Mouse (Mus musculus) G1E (cell line): Measurements from ENCODE around the gene Atf1. TPM values are rescaled to one million over a fixed set of nuclear protein-coding genes. Genes with fewer than 3 reads are reported as not detected.
"Not testable (repeated sequence)": the region's sequence is repeated elsewhere in the genome, so short reads cannot be mapped to it uniquely, and the experiment has no call there.

Experiments
- ATAC-seq: 2 replicates; pipeline ENCODE4 v1.8.0; 2016; ENCODE audit warnings: mild to moderate bottlenecking; ENCODE audit not compliant: insufficient number of reproducible peaks, poor library complexity, low FRiP score, severe bottlenecking; ENCODE audit errors: extremely low read depth
- DNase-seq: peaks from one replicate; pipeline ENCODE4 v3.0.0; 2012; ENCODE audit warnings: low spot score
- H3K27me3 ChIP-seq: 2 replicates; pipeline ENCODE4 v1.6.1; 2012; ENCODE audit warnings: mild to moderate bottlenecking, low read length, inconsistent platforms; ENCODE audit not compliant: insufficient read depth
- H3K36me3 ChIP-seq: replicated peaks from 2 replicates; pipeline ENCODE3; 2012; ENCODE audit warnings: mild to moderate bottlenecking, inconsistent platforms
- H3K4me1 ChIP-seq: 2 replicates; pipeline ENCODE4 v1.6.1; 2012; ENCODE audit warnings: low read depth, low read length, inconsistent platforms, mixed read lengths; ENCODE audit not compliant: insufficient read depth
- H3K4me3 ChIP-seq: 2 replicates; pipeline ENCODE4 v1.5.1; 2012; ENCODE audit warnings: low read depth, mild to moderate bottlenecking, inconsistent platforms, low read length, moderate library complexity, mixed read lengths
- H3K9me3 ChIP-seq: replicated peaks from 2 replicates; pipeline ENCODE4 v1.6.1; 2012; ENCODE audit warnings: inconsistent platforms
- CTCF ChIP-seq: IDR thresholded peaks from 2 replicates; pipeline ENCODE4 v1.5.1; 2012; ENCODE audit warnings: low read depth, low read length, inconsistent platforms, mixed read lengths
- GATA1 ChIP-seq: IDR thresholded peaks from 2 replicates; pipeline ENCODE4 v1.6.1; 2012; ENCODE audit warnings: borderline replicate concordance, low read length, inconsistent platforms, mixed read lengths
- GATA2 ChIP-seq: IDR thresholded peaks from 2 replicates; pipeline ENCODE4 v1.6.1; 2012; ENCODE audit warnings: low read depth, low read length, inconsistent platforms, borderline replicate concordance
- POLR2AphosphoS5 ChIP-seq: IDR thresholded peaks from 2 replicates; pipeline ENCODE4 v1.6.1; 2012; ENCODE audit warnings: low read depth, low read length, inconsistent platforms; ENCODE audit not compliant: insufficient replicate concordance
- TAL1 ChIP-seq: conservative IDR thresholded peaks from 2 replicates; pipeline ENCODE4 v1.6.1; 2012; ENCODE audit warnings: low read depth, low read length, inconsistent platforms, mixed read lengths
- polyA plus RNA-seq: library from polyadenylated mRNA; stranded (reverse); fragments of >175 nt; gene quantifications from 2 replicates; pipeline ENCODE4 v1.2.3, GENCODE M21; 2012
- total RNA-seq, 2 experiments: library from RNA; stranded (forward) in 1 of 2; stranded (reverse) in 1 of 2; fragments of 200-1000 nt in 1 of 2; fragments of >200 nt in 1 of 2; fragmentation: Nextera tagmentation in 1 of 2; gene quantifications; 2 replicates each; pipeline ENCODE4 v1.2.3; 2014 to 2017

Atf1 gene
- total and polyA plus RNA-seq, 3 experiments: 60.0 to 72.0 (median 68.8) TPM

- DNase-seq (no peak), ATAC-seq (no peak)
- Histone ChIP-seq H3K9me3 (no peaks in the 10 kb centered on the region), H3K4me3 (no peak overlapping the region), H3K4me1 (peaks cover 29% of the 10 kb centered on the region), H3K36me3 (peaks cover 98% of the 10 kb centered on the region), H3K27me3 (no peaks in the 10 kb centered on the region)
- TF ChIP-seq GATA2: no peak
- no peak for TF ChIP-seq POLR2AphosphoS5
- TF ChIP-seq GATA1: no peak
- TF ChIP-seq TAL1: no peak
- no peak for TF ChIP-seq CTCF
Observed at GRCm38 (mm10) chr15:100251153-100251780, 23.6 kb downstream of the Atf1 start.

DNA sequence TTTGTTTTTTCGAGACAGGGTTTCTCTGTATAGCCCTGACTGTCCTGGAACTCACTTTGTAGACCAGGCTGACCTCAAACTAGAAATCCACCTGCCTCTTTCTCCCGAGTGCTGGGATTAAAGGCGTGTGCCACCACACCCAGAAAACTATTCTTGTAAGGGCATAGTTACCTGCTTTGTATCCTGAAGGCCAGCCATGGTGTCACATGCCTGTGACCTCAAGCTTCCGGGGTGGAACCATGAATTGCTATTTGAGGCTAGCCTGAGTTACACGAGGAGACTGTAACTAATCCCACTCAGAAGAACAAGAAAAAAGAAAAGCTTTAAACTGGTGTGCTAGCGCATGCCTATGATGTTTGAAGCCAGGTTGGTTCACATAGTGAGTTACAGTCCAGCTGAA lies 28.8 kb downstream of the Atf1 start:
- peaks cover 81% of the 10 kb centered on the region for H3K36me3 ChIP-seq
- H3K4me1 ChIP-seq: peaks cover 2% of the 10 kb centered on the region; the same call in 1 of the 2 replicates
- TF ChIP-seq POLR2AphosphoS5 (no peak), TAL1 (no peak), GATA1 (no peak), CTCF (no peak), GATA2 (no peak)
- no peaks in the 10 kb centered on the region for H3K27me3 ChIP-seq
- H3K4me3 ChIP-seq: no peak overlapping the region
- DNase-seq: no peak
- ATAC-seq: no peak
- no peaks in the 10 kb centered on the region for H3K9me3 ChIP-seq

GRCm38 (mm10) chr15:100257305-100257704 lies 29.7 kb downstream of the Atf1 start:
- TF ChIP-seq TAL1: no peak
- no peak for TF ChIP-seq GATA2
- TF ChIP-seq GATA1: no peak
- no peak for TF ChIP-seq CTCF
- no peak for TF ChIP-seq POLR2AphosphoS5
- no peaks in the 10 kb centered on the region for H3K9me3 ChIP-seq
- no peak overlapping the region for H3K4me3 ChIP-seq
- H3K4me1 ChIP-seq: peaks cover 3% of the 10 kb centered on the region; the same call in 1 of the 2 replicates
- H3K36me3 ChIP-seq: peaks cover 81% of the 10 kb centered on the region
- no peak for ATAC-seq
- DNase-seq: no peak
- no peaks in the 10 kb centered on the region for H3K27me3 ChIP-seq

- ATAC-seq: no peak
- H3K9me3 ChIP-seq: no peaks in the 10 kb centered on the region
- no peak overlapping the region for H3K4me3 ChIP-seq
- TF ChIP-seq GATA1: no peak
- no peak for TF ChIP-seq GATA2
- no peak for TF ChIP-seq CTCF
- TF ChIP-seq POLR2AphosphoS5: no peak
- peaks cover 71% of the 10 kb centered on the region for H3K36me3 ChIP-seq
- H3K4me1 ChIP-seq: peaks cover 3% of the 10 kb centered on the region; the same call in 1 of the 2 replicates
- no peaks in the 10 kb centered on the region for H3K27me3 ChIP-seq
- no peak for DNase-seq
Observed at GRCm38 (mm10) chr15:100258646-100259425, 31.2 kb downstream of the Atf1 start.

- ATAC-seq, H3K4me1 ChIP-seq, H3K27me3 ChIP-seq, H3K9me3 ChIP-seq, H3K4me3 ChIP-seq, DNase-seq: not testable (repeated sequence)
- peaks cover 56% of the 10 kb centered on the region for H3K36me3 ChIP-seq
Observed at GRCm38 (mm10) chr15:100260351-100260750, 32.7 kb downstream of the Atf1 start.

DNA sequence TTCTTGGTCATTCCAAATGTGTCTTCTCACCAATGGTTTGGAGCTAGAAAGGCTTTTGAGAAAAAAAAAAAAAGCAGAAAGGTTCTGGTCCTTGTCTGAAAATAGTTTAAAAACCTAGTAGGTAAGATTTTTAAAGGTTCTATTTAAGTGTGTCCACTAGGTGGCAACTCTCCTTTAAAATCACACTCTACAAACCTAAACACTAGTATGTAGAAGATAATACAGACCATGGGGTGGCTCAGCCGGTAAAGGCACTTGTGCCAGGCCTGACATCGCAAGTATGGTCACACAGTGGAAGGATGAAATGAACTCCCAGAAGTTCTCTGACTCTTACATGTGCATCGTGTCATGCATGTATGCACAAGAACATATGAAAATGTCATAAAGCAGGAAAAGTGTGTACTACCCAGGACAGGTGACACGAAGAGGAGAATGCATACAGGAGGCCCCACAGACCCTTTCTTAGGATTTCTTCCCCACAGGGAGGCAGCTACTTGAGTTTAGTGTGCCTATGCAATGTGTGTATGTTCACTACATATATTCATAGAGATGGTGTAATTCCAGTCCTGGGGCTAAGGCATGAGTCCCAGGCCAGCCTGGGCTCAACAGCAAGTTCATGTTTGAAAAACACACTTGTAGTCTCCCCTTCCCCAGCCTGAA lies 35.8 kb downstream of the Atf1 start:
- DNase-seq (peak; percentile 9), ATAC-seq (no peak; the same call in 1 of the 2 replicates)
- peaks cover 27% of the 10 kb centered on the region for H3K36me3 ChIP-seq
- peaks cover 8% of the 10 kb centered on the region for H3K4me1 ChIP-seq
- no peak overlapping the region for H3K4me3 ChIP-seq
- TF ChIP-seq TAL1 (no peak), POLR2AphosphoS5 (no peak), GATA2 (no peak), CTCF (no peak), GATA1 (no peak)
- H3K27me3 ChIP-seq: no peaks in the 10 kb centered on the region
- no peaks in the 10 kb centered on the region; the same call in 1 of the 2 replicates for H3K9me3 ChIP-seq
